Mouse (Mus musculus) gastrocnemius, postnatal 10 days (tissue): ENCODE data around the gene Klhdc8b. TPM values are rescaled to one million over a fixed set of nuclear protein-coding genes. Genes with fewer than 3 reads are reported as not detected.

Experiments used
- DNase-seq: peaks from one replicate; pipeline ENCODE4 v3.0.0; 2021; ENCODE audit warnings: mixed read lengths
- total RNA-seq, 2 experiments: library from RNA; stranded (reverse); gene quantifications; 2 replicates each; pipeline ENCODE4 v1.2.3; 2021

The Klhdc8b gene
- total RNA-seq, 2 experiments from 2014 or later, result 8.0 to 8.8 TPM

GRCm38 (mm10) chr9:108451519-108452160 lies 9.7 kb downstream of the Klhdc8b start:
- no peak for DNase-seq

- DNase-seq, result no peak
Measured at GRCm38 (mm10) chr9:108451170-108451493, 10.2 kb downstream of the Klhdc8b start.

GRCm38 (mm10) chr9:108450292-108451169 lies 10.8 kb downstream of the Klhdc8b start:
- peak; percentile 27 for DNase-seq

GRCm38 (mm10) chr9:108449860-108450259 lies 11.5 kb downstream of the Klhdc8b start:
- DNase-seq, result peak; percentile 49

GRCm38 (mm10) chr9:108445125-108445524 lies 16.3 kb downstream of the Klhdc8b start:
- DNase-seq, result no peak

GRCm38 (mm10) chr9:108441236-108441919 lies 20.0 kb downstream of the Klhdc8b start:
- no peak for DNase-seq

- no peak for DNase-seq
Measured at GRCm38 (mm10) chr9:108440485-108440884, 20.9 kb downstream of the Klhdc8b start.

GRCm38 (mm10) chr9:108439176-108439575 lies 22.2 kb downstream of the Klhdc8b start:
- DNase-seq, result no peak

- DNase-seq, result no peak
Measured at GRCm38 (mm10) chr9:108436182-108436581, 25.2 kb downstream of the Klhdc8b start, which contains the start of gene BC048562. Gene BC048562 (plus strand): TSS chr9:108436482.

GRCm38 (mm10) chr9:108431431-108432067 lies 29.8 kb downstream of the Klhdc8b start:
- peak; percentile 16 for DNase-seq

GRCm38 (mm10) chr9:108428384-108428783 lies 33.0 kb downstream of the Klhdc8b start, which contains the start of gene Ccdc36:
Gene Ccdc36 (minus strand): TSS chr9:108428484.
- DNase-seq, result no peak

- peak; percentile 38 for DNase-seq
Measured at GRCm38 (mm10) chr9:108412221-108412620, 49.2 kb downstream of the Klhdc8b start.

GRCm38 (mm10) chr9:108411381-108411942 lies 49.9 kb downstream of the Klhdc8b start:
- DNase-seq, result no peak

GRCm38 (mm10) chr9:108409535-108409934 lies 51.8 kb downstream of the Klhdc8b start:
- no peak for DNase-seq

GRCm38 (mm10) chr9:108404451-108404850 lies 56.9 kb downstream of the Klhdc8b start:
- no peak for DNase-seq

GRCm38 (mm10) chr9:108403081-108403480 lies 58.3 kb downstream of the Klhdc8b start:
- no peak for DNase-seq

GRCm38 (mm10) chr9:108401186-108401960 lies 60.0 kb downstream of the Klhdc8b start:
- peak; percentile 34 for DNase-seq

GRCm38 (mm10) chr9:108398324-108398723 lies 63.1 kb downstream of the Klhdc8b start:
- no peak for DNase-seq
